Mouse (Mus musculus): ENCODE results near the gene Rfc2.

GRCm38 (mm10) chr5:134546790-134547189 is 34.4 kb upstream of the Rfc2 start:
- TF ChIP-seq CHD1 (IDR thresholded peaks at IDR 0.05; ENCODE audit: low read depth, low read length) (no peak), SMC3 (IDR thresholded peaks at IDR 0.05; ENCODE audit: low read depth, low read length) (no peak)
